Mouse (Mus musculus): ENCODE measurements around the gene Ddx56.

Gene Ddx56

DNA sequence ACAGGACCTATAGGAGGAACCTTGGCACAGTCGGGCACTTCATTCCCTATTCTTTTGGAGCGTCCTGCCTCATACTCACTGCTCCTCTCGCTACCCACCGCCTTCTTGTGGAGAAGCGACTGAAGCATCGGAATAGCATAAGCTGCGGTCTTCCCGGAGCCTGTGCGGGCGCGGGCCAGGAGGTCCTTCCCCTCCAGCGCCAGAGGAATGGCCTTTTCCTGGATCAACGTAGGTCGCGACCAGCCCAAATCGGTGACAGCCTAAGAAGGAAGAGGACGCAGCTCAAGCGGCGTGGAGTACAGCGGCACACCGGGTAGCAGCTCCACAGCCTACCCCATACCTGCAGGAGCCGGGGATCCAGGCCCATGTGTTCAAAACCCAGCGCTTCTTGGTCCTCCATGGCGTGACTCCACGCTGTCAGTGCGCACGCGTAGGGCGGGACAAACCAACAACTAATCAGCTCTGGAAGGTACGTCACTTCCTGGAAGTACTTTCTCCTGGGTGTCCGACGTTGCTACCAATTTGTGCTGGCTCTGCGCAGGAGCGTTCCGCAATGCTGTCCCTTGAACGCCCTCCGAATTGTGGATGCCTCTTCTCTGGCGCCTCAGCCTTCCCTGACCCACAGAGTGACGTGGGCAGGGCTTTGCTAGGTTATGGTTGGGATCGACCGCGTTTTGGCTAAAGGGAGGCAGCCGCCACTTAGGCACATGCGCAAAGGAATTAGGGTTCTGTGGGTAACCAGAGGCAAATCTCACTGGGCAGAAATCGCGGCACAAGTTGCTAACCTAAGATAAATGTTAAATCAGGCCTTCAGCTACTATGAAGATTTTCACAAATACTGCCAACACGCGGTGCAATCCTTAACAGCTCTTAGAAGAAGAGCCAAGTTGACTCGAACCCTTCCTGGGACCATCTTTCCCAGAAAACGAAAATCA lies at the start of gene Ddx56:
Gene Ddx56 (minus strand): TSS at position 453 of the 935 bp plus-strand sequence.
- DNase-seq = peak; percentile 94

DNA sequence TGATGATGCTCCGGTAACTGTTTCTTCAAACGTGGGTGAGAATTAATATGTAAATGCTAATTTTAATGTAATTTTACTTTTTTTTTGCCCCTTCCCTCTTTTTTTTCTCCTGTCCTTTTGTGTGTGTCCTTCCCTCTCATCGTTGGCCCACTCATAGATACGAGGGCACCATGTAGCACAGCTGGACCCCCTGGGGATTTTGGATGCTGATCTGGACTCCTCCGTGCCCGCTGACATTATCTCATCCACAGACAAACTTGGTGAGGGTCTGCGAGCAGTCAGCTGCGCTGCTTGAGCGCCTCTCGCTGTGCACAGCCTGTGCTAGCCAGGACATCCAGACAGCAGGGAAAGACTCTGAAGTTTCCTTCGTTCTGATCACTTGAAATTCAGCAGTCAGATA lies 49.2 kb upstream of the Ddx56 start:
- DNase-seq = no peak

DNA sequence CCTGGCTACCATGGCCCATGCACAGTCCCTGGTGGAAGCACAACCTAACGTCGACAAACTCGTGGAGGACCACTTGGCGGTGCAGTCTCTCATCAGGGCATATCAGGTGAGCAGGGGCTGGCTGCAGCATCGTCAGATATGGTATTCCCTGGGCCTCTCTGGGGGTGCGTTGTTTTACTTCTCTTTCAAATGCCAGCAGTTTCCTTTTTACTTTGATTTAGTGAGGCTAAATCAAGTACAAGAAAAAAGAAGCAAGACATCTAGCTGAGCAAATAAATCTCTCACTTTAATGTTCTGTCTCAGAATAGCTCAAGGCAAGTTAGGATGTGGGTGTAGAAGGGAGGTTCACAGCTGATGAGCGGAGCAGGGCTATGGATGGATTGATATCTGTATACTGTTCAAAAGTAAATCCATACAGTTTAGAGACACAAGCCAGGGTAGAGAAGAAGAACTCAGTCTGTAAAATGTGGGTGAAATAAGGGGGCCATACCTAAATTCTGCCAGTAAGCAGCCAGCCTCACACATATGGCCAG lies 46.4 kb upstream of the Ddx56 start:
- DNase-seq = no peak

DNA sequence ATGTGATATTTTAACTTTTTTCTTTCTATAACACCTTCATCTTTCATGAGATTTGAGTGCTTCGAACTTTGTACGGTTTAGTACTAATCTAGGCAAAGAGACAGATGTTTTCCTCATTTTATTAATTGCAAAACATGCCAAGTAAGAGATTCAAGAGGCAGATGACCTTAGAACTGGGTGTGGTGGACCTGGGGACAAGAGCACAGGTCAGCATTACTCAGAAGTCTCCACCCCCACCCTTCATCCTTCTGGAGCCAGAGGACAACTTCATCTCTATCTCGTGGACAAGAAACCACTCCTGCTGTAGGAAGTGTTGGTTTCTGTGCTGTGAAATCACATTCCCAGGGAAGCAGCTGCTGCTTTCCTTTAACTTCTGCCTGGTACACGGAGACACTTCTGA lies 40.6 kb upstream of the Ddx56 start:
- no peak for DNase-seq

DNA sequence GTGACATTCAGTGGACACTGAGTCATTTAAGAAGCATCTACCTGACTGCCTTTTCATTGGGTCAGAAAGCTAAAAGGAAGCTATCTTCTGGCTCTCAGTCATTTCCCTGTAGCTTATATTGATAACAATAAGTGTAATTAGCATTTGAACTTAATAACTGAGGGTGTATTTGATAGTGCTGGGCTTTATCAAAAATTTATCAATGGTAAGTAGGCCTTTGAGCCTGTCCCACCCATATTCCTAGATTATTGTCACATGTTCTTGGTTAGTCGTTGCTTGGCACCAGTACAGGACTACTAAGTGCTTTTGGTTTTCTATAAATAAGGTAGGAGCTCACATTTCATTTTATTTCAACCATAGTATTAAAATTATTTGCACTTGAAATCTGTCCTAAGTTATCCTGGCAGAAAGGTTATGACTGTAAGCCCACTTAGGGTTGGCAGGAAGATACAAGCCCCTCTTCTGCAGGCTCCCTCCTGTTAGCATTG lies 38.4 kb upstream of the Ddx56 start:
- no peak for DNase-seq

DNA sequence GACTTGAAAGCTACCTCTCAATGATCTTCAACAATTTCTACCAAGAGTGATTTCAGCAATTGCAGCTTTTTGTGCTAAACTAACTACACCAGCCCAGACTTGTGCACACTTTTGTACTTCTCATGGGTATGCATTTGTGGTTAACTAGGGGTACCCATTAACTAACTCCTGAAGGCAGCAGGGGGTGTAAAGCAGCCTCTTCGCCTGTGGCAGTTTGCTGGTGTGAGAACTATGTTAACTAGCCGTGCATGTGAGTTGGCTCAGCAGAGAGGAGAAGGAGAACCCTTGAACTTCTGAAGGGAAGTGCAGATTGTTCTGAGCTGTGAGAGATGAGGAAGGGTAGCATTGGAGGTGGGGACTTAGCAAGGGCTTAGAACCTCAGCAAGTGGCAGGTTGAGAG lies 35.2 kb upstream of the Ddx56 start:
- DNase-seq = no peak

DNA sequence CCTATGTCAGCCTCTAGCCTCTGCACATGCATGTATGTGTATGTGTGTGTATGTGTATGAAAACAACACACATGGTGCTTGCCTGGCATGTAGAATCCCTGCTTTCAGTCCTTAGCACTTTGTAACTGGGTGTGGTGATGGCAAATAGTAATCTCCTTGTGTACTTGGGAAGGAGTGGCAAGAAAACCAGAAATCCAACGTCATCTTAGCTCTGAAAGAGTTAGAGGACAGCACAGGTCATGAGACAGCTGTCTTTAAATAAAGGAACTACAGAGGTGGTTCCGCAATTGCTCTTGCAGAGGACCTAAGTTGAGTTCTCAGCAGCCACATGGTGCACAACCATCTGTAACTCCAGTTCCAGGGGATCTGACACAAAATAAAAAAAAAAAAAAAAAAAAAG lies 31.9 kb upstream of the Ddx56 start:
- peak in 1 of 2 experiments; percentile 8 for DNase-seq

DNA sequence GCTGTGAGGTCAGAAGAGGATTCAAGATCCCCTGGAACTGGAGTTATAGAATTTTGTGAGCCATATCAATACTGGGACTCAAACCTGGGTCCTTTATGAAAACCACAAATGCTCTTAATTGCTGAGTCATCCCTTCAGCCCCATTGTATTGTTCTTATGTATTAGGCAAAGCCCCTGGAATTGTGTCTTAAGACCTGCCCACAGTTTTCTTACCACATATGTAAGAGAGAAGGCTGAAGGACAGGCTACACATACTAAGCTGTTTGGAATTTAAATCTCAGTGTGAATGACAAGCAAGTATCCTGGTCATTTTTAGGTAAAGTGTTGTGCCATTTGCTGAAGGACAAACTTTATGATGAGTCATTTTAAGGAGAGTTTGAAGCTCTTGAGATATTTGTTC lies 28.5 kb upstream of the Ddx56 start:
- DNase-seq = no peak

DNA sequence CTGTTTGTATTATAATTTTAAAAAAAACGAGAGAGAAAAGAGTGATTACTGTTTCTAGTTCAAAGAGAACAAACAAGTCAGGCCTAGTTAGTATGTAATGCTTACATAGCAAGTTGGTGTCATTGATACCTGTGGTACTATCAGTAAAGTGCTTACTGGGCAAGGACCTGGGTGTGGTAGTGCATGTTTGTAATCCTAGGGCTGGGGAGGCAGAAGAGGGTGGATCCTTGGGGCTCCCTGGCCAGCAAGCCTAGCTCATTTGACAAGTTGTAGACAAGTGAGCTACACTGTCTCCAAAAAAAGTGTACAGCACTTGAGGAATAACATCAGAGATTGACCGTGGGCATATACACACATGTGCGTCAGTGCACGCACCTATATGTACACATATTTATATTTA lies 27.1 kb upstream of the Ddx56 start:
- DNase-seq = no peak

DNA sequence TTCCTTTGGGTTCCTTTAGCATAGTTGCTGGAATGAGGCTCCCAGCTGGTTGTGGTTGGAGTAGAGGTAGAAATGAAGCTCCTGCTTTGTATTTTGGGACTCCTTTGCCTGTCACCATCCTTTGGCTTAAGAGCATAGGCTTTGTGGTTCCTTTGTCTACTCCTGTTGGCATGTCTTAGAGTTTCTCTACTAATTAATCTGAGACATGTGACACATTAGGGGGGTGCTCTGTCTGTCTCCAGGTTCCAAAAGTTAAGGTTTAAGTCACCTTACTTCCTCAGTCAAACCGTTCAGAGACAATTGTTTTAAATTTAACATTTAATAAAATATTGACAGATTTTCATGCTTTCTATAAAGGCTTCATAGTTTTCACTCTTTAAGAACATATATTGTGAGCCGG lies 26.0 kb upstream of the Ddx56 start:
- DNase-seq = no peak

DNA sequence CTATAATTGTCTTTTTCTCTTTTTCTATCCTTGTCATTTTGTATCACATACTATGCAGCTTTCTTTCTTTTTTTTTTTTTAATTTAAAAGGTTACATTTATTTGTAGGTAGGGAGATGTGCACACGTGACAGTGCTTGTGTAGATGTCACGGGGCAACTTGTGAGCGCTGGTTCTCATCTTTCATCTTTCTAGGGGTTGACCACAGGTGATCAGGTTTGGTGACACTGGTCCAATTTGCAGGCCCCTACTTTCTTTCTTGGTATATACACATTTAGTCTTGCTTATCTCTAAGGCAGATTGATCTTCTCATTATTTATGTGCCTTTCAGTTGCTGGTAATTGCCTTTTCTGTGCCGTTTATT lies 25.4 kb upstream of the Ddx56 start:
- no peak for DNase-seq

DNA sequence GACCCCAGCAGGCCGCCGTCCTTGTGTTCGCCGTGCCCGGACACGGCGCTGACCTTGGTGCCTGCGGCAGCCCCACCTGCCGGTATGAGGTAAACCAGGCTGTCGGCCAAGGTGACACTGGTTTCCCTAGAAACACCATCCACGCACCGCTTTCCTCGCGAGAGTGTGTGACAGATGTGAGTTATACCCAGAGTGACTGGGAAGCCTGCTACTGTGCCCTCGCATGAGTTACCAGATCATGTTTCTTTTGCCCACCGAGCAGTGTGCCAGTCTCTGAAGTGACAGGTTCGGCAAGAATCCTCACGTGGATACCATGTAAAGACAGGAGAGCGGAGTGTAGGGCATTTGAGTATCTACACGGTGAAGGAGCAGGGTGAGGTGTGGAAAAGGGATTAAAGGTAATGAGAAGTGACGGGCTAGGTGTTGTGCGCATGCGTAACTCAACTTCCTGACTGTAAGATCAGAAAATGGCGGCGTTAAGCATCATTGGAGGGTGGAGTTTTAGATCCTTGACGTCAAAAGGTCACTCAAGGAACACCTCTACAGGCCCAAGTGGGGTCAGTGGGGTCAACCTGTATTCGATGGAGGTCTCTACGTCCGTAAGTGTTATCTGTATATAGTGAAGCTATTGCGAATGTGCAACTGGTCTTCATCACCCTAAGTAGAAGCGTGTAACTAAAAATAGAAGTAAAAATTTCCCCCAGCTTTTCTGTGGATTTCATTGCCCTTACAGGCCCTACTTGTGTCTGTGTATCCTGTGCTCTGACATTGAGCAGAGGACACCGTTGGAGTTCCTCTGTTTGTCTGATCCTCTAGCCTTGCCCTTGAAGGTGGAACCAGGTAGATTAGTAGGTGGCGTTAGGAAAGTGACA lies 24.8 kb upstream of the Ddx56 start:
- peak in 1 of 2 experiments; percentile 72 for DNase-seq

DNA sequence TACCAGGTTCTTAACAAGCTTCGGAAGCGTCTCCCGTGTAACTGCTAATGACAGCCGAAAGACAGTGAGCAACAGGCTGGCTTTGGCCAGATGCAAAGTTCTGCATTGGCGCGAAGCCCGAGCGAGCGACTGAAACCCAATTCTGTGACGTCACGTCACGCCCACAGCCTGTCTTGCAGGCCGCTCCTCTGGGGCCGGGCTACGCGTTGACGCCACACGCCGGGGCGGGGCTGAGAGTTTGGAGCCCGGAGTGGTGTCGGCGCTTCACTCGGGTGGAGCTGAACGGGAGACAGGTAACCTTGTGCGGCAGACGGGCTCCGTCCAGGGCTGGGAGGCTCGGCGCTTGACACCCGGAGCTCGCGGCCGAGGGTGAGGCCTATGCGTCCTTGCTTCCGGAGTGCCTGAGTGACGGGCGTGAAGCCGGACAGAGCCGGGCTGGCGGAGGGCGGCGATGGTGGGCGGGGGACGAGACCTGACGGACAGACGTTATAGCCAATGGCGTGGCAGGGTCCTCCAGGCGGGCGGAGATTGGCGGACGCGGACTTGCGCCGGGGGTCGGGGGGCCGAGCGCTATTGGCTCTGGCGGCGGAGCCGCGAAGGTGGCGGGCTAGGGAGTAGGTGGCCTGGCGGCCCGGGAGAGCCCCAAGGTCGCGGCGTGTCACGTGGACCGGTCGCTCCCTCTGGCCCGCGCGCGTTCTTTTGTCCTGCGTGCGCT lies 24.0 kb upstream of the Ddx56 start, which contains the start of gene Ogdh:
Gene Ogdh (plus strand): TSS at position 233 of the 715 bp plus-strand sequence.
- DNase-seq = peak; percentile 99

DNA sequence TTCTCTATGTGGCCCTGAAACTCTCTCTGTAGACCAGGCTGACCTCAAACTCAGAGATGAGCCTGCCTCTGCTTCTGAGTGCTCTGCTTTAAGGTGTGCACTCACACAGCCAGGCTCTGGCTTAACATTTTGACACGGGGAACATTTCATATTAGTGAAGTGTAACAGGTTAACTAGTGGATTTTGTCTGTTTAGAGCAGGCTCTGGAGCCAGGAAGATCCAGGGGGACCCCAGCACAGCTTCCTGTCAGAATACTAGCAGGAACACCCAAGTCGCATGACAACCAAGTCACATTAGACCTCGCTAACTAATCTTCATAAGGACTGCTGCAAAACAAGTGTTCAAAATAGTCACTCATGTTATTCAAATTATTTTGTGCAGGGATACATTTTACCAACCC lies 23.3 kb upstream of the Ddx56 start:
- no peak for DNase-seq

DNA sequence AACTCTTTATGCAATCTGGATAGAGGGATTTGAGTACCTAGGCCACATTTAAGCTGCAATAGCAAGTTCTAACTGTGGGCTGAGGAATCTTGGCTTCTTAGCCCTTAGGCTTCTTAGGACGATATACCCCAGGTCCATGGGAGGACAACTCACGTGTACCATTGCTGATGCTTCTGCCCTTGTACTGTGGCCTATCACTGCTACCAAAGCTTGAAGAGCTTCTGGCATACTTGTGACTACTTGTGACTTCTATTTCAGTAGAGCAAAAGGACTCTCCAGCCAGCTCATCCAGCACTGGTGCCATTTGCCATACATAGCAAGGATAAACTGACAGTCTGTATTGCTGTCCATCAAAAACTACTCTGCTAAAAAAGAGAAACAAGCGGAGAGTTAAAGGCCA lies 22.6 kb upstream of the Ddx56 start:
- no peak for DNase-seq

DNA sequence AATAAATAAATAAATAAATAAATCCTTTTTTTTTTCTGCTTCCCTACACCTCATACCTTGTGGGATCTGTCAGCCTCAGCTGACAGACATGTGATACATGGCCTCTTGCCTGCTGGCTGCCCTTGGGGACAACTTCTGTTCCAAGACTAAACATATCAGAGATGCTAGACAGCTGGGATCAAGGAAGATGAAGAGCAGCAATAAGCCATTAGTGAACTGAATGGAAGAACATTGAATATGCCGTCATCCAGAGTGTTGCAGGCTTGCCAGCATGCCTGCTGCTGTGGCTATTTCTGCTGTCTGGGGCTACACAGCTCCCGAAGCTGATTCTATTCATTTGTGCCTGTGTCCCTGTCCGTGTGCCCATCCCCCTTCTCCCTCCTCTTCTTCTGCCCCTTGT lies 15.4 kb upstream of the Ddx56 start:
- DNase-seq = peak in 1 of 2 experiments; percentile 62

DNA sequence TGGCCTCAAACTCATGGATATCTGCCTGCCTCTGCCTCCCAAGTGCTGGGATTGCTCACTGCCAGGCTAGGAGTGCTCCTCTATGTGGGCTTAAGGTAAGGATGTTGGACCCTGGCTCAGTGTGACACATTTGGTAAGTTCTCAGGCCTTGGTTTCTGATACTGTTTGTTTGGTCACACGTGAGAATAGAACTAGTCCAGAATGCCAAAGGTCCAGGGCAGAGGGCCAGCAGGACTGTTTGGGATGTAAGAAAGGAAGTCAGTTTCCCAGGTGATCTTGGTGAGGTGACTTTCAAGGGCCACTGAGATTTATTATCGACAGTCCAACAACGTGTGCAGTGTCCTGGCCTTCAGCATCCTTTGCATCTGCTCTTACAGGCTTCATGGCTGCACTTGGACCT lies 8.9 kb upstream of the Ddx56 start:
- no peak for DNase-seq

DNA sequence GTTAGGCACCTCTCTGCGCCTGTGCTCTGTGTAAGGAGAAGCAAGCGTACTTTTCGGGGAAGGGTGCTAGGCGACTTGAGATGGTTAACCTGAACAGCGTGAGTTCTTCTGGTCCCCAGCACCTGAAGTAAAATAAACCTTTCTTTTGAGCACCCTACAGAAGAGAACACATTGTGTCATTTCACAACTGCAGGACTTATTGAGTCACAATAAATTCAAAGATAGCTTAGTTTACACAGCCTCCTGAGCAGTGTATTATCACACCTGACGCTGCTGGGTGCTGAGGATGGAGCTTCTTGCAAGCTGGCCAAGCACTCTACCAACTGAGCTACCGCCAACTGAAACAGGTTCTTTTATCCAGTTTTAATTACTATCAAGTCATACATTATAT lies 7.5 kb upstream of the Ddx56 start:
- DNase-seq = no peak

DNA sequence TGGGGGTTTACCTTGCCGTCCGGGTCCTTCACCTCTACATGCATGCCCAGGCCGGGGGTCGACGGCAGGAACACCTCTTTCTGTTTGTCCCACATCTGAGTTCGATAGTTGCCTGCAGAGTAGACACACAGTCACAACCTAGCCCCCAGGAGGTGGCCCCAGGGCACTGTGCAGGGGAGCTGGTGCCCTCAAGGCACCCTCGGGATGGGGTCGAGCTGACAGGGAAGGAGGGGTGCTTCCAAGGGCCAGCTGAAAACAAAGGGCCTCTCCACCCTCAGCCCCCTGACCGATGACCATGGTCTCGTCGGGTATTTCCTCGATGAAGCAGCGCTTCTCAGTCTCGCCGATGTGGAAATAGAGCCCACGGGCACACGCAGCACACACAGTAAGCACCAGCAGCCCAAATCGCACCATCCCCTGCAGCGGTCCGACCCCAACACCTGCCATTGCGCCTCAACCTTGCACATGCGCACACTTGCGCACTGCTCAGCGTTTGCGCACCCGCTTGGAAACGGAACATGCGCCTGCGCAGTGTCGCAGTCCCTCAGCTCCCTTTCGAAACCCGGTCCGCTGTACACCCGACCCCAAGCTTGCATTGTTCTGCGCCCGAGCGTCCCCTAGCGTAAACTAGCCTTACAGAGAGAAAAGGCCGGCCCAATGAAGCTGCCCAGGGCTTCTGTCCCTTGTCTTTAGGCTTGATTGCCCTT lies 7.0 kb upstream of the Ddx56 start, which contains the start of gene Tmed4:
Gene Tmed4 (minus strand): TSS at position 484 of the 707 bp plus-strand sequence.
- DNase-seq = peak; percentile 98 to 99

DNA sequence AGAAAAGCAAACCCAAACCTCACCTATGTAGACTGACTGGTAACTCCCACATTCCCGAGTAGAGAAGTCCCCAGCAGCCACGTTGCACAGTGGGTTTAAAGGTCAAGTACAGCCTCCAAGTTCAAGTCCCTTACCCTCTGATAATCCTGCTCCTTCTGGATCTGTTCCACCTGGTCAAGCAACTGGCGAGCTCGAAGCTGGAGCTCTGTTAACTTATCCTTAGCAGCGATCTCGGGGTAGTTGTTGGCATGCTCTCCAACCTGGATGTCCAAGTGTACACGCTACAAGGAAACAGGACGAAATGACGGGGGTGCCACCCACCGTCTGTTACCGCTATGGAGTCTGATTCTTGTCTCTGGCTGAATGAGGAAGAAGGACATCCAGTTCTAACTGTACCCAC lies 6.0 kb upstream of the Ddx56 start:
- DNase-seq = no peak

DNA sequence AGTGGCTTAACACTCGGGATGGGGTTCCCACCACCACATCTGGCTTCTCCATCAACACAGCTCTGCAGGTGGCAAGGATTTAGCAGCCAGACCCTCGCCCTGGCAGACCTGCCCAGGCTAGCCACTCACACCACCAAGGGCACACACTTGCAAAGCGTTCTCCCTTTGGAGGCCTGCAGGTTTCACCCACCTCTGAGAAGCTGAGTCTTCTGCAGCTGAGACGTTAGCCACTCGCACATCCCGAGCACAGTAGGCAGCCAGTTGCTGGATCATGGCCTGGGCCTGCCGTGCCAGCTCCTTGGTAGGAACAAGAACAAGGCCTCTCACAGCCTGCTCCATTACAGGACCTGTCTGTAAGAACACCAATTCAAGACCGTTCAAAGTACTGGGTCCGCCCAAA lies 951 bp downstream of the Ddx56 start:
- DNase-seq = no peak

Measured in lung, postnatal 4 days (tissue).